Comparison of ENCODE assay signal across 8 mouse cellular contexts in the genomic region with DNA sequence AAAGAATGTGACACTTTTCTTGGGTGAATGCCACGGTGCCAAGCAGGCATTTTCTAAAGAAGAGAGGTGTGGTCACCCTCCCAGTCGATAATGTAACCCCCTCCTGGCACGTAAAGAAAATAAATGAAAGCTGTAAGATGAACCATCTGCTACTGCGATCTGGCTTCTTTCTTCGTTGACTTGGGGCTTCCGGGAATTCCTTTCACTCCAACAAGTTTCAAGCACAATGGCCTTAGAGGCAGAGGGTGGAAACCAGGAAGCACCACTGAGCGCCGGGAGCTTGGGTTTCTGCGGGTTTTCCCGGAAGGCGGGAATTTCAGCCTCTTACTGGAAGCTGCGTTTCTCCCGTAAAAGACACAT.
DNase-seq lines count a peak whose midpoint lies in the region; ATAC-seq and TF ChIP-seq lines count a peak whose summit lies in the region.

No protein-coding gene starts in this region.

- no peak overlapping the region for H3K27ac ChIP-seq in CH12.LX (ENCODE audit: insufficient read depth, low read depth)
- peak overlapping the region; percentile 74 for H3K27ac ChIP-seq in hindbrain, embryonic 10.5 days
- H3K27ac ChIP-seq in liver, embryonic 13.5 days, result no peak overlapping the region
- no peak overlapping the region for H3K27ac ChIP-seq in neural tube, embryonic 14.5 days (ENCODE audit: low read depth, low read length)

- TF ChIP-seq POLR2A in CH12.LX (IDR thresholded peaks at IDR 0.05; ENCODE audit: low read depth, low read length), result no peak

- H3K27me3 ChIP-seq in CH12.LX (replicated peaks), result no peaks in the 10 kb centered on the region
- H3K27me3 ChIP-seq in hindbrain, embryonic 10.5 days (ENCODE audit: insufficient read depth, poor library complexity, severe bottlenecking), result no peaks in the 10 kb centered on the region
- no peaks in the 10 kb centered on the region for H3K27me3 ChIP-seq in liver, embryonic 13.5 days
- no peaks in the 10 kb centered on the region for H3K27me3 ChIP-seq in neural tube, embryonic 14.5 days (ENCODE audit: control insufficient read depth, insufficient read depth, low read length)

- no peaks in the 10 kb centered on the region for H3K79me2 ChIP-seq in CH12.LX (replicated peaks; ENCODE audit: control insufficient read depth, extremely low read depth, insufficient read depth, poor library complexity, severe bottlenecking)

- H3K4me3 ChIP-seq in CH12.LX (replicated peaks in 1 of 3; ENCODE audit: low read depth in 2 of 3, low read length in 2 of 3, poor library complexity in 1 of 3), result no peak overlapping the region
- H3K4me3 ChIP-seq in hindbrain, embryonic 10.5 days, result peak overlapping the region; percentile 30
- H3K4me3 ChIP-seq in liver, embryonic 13.5 days (replicated peaks), result 0 out of 2 replicates have a peak overlapping the region, but pooled peaks have one; percentile 6
- H3K4me3 ChIP-seq in neural tube, embryonic 14.5 days (ENCODE audit: low read depth, low read length), result no peak overlapping the region

- in situ Hi-C loops in CH12.LX (cut with MboI; ENCODE audit: low pct_ligation_motif_present, low pct_unique_long_range_greater_than_20kb, low sequenced_read_pairs), result loop anchor here (25.0 kb wide), 1 partner anchor 326 kb away; no protein-coding TSS in a partner anchor

- peaks cover 0 to 15% of the 10 kb centered on the region in 2 experiments; a peak in 2 of 4 replicates for H3K4me1 ChIP-seq in CH12.LX (ENCODE audit: control insufficient read depth in 1 of 2, insufficient read depth in 2 of 2)
- H3K4me1 ChIP-seq in hindbrain, embryonic 10.5 days (replicated peaks), result peaks cover 13% of the 10 kb centered on the region
- no peaks in the 10 kb centered on the region for H3K4me1 ChIP-seq in liver, embryonic 13.5 days (replicated peaks)
- H3K4me1 ChIP-seq in neural tube, embryonic 14.5 days (ENCODE audit: control insufficient read depth, insufficient read depth, low read length), result no peaks in the 10 kb centered on the region; the same call in 1 of the 2 replicates

- dilution Hi-C loops in CH12.LX (cut with MboI; ENCODE audit: extremely low pct_ligation_motif_present, extremely low pct_unique_long_range_greater_than_20kb, low sequenced_read_pairs), result no loop called here

- no peak for TF ChIP-seq RAD21 in CH12.LX (IDR thresholded peaks at IDR 0.05; ENCODE audit: low read depth, low read length)

- ATAC-seq in liver, embryonic 13.5 days (ENCODE audit: low read depth), result no peak
- ATAC-seq in neural tube, embryonic 14.5 days (ENCODE audit: low read depth), result no peak
- no peak for ATAC-seq in erythroid progenitor cell, adult 5-6 weeks (replicated peaks; ENCODE audit: low FRiP score, poor library complexity, severe bottlenecking)

- H3K9me3 ChIP-seq in CH12.LX (replicated peaks; ENCODE audit: low read length), result no peaks in the 10 kb centered on the region
- H3K9me3 ChIP-seq in hindbrain, embryonic 10.5 days, result no peaks in the 10 kb centered on the region
- H3K9me3 ChIP-seq in liver, embryonic 13.5 days (replicated peaks), result no peaks in the 10 kb centered on the region
- no peaks in the 10 kb centered on the region for H3K9me3 ChIP-seq in neural tube, embryonic 14.5 days (ENCODE audit: control insufficient read depth, low read length)

- peak overlapping the region; percentile 85 for H3K4me2 ChIP-seq in CH12.LX (ENCODE audit: insufficient read depth, low read depth, poor library complexity, severe bottlenecking)
- peak overlapping the region; percentile 29; the same call in 1 of the 2 replicates for H3K4me2 ChIP-seq in liver, embryonic 13.5 days
- H3K4me2 ChIP-seq in neural tube, embryonic 14.5 days (ENCODE audit: low read depth, low read length), result peak overlapping the region; percentile 14; the same call in 1 of the 2 replicates

- H3K9ac ChIP-seq in CH12.LX (ENCODE audit: insufficient read depth, low read depth), result 0 out of 2 replicates have a peak overlapping the region, but pooled peaks have one; percentile 24
- no peak overlapping the region for H3K9ac ChIP-seq in liver, embryonic 13.5 days
- H3K9ac ChIP-seq in neural tube, embryonic 14.5 days (replicated peaks; ENCODE audit: low read depth, low read length), result no peak overlapping the region

- DNase-seq in CH12.LX (ENCODE audit: extremely low read depth), result no peak
- DNase-seq in embryo, embryonic 11 days, result peak; percentile 72
- peak; percentile 51 for DNase-seq in hindbrain, embryonic 10.5 days (ENCODE audit: low spot score)
- no peak for DNase-seq in liver, embryonic 13.5 days
- DNase-seq in testis, postnatal 10 days (ENCODE audit: low spot score), result no peak
- DNase-seq in left cerebral cortex, adult 11 months (ENCODE audit: low spot score), result no peak

- WGBS in hindbrain, embryonic 10.5 days, result 7% methylated on average over 13 of the region's 13 CpGs
- WGBS in liver, embryonic 13.5 days (ENCODE audit: insufficient replicate concordance), result 8% methylated on average over 13 of the region's 13 CpGs
- 14% methylated on average over 13 of the region's 13 CpGs for WGBS in neural tube, embryonic 14.5 days

- no peak for TF ChIP-seq EP300 in CH12.LX (IDR thresholded peaks at IDR 0.05; ENCODE audit: low read length)

- no peak for TF ChIP-seq CTCF in CH12.LX (conservative IDR thresholded peaks at IDR 0.05 in 1 of 2, IDR thresholded peaks at IDR 0.05 in 1 of 2; ENCODE audit: low read depth in 2 of 2, low read length in 2 of 2)

- no peaks in the 10 kb centered on the region for H3K36me3 ChIP-seq in CH12.LX (replicated peaks in 1 of 2; ENCODE audit: control insufficient read depth in 1 of 2, insufficient read depth in 1 of 2, low read length in 1 of 2)
- no peaks in the 10 kb centered on the region for H3K36me3 ChIP-seq in hindbrain, embryonic 10.5 days
- H3K36me3 ChIP-seq in liver, embryonic 13.5 days, result no peaks in the 10 kb centered on the region
- no peaks in the 10 kb centered on the region for H3K36me3 ChIP-seq in neural tube, embryonic 14.5 days (ENCODE audit: control insufficient read depth, insufficient read depth, low read length)

TF ChIP-seq in CH12.LX, 34 proteins besides CTCF, POLR2A, EP300 and RAD21:
- TF ChIP-seq ZNF384 (IDR thresholded peaks at IDR 0.05; ENCODE audit: low read depth, low read length), result 0 out of 2 replicates have a peak, but pooled peaks have one; percentile 0
- TF ChIP-seq CHD1 (IDR thresholded peaks at IDR 0.05; ENCODE audit: low read depth, low read length), result no peak

Comparison
In these comparisons a context has a peak if more than half of its experiments do, and no peak if none do; other contexts are left out.
1. DNase-seq: peak in embryo, embryonic 11 days (single experiment) and hindbrain, embryonic 10.5 days (single experiment); none in CH12.LX (single experiment), liver, embryonic 13.5 days (single experiment), testis, postnatal 10 days (single experiment) and left cerebral cortex, adult 11 months (single experiment).
2. H3K4me2 ChIP-seq: peak in every context shown above with its lines; median percentile 85 in CH12.LX; 29 in liver, embryonic 13.5 days; 14 in neural tube, embryonic 14.5 days.
3. H3K4me3 ChIP-seq: peak in hindbrain, embryonic 10.5 days (single experiment) and liver, embryonic 13.5 days (single experiment); none in CH12.LX (0 of 3) and neural tube, embryonic 14.5 days (single experiment).